Mouse (Mus musculus) forebrain, embryonic 16.5 days (tissue): ENCODE data around the gene 4930595D18Rik. TPM values are rescaled to one million over a fixed set of nuclear protein-coding genes. Genes with fewer than 3 reads are reported as not detected.
A peak's percentile ranks its signal among the peaks of the same experiment; 100 is the strongest.

Experiments
- ATAC-seq: fragments of 200-750 bp; cut with Nextera tagmentation; 2 replicates; pipeline ENCODE4 v1.8.0; 2017; ENCODE audit warnings: mild to moderate bottlenecking, moderate library complexity
- H3K27ac ChIP-seq: fragments of 300-500 bp; sonication (generic); 2 replicates; pipeline ENCODE4 v1.5.1; 2014; ENCODE audit warnings: low read length, control low read depth
- H3K27me3 ChIP-seq: fragments of 300-500 bp; sonication (generic); replicated peaks from 2 replicates; pipeline ENCODE4 v1.6.1; 2014; ENCODE audit warnings: low read length; ENCODE audit not compliant: control insufficient read depth, insufficient read depth
- H3K36me3 ChIP-seq: fragments of 300-500 bp; sonication (generic); 2 replicates; pipeline ENCODE4 v1.6.1; 2014; ENCODE audit not compliant: control insufficient read depth, insufficient read depth
- H3K4me1 ChIP-seq: fragments of 300-500 bp; sonication (generic); replicated peaks from 2 replicates; pipeline ENCODE4 v1.6.1; 2014; ENCODE audit warnings: low read length; ENCODE audit not compliant: control insufficient read depth, insufficient read depth
- H3K4me2 ChIP-seq: fragments of 300-500 bp; sonication (generic); 2 replicates; pipeline ENCODE4 v1.6.1; 2014; ENCODE audit warnings: mild to moderate bottlenecking, low read length, control low read depth
- H3K4me3 ChIP-seq: fragments of 300-500 bp; sonication (generic); replicated peaks from 2 replicates; pipeline ENCODE4 v1.5.1; 2014; ENCODE audit warnings: mild to moderate bottlenecking, low read length, control low read depth
- H3K9ac ChIP-seq: fragments of 300-500 bp; sonication (generic); replicated peaks from 2 replicates; pipeline ENCODE4 v1.6.1; 2014; ENCODE audit warnings: low read depth, low read length, control low read depth
- H3K9me3 ChIP-seq: fragments of 300-500 bp; sonication (generic); 2 replicates; pipeline ENCODE4 v1.6.1; 2016; ENCODE audit warnings: low read length; ENCODE audit not compliant: control insufficient read depth
- WGBS: fragments of 180-500 bp; shearing (Covaris S2); extraction: QIAGEN DNeasy Blood & Tissue Kit; methylation state at CpG from one replicate; pipeline ENCODE4 v1.1.7; 2014; 5-methylcytosine and 5-hydroxymethylcytosine counted together
- polyA plus RNA-seq: library from polyadenylated mRNA; unstranded; fragments of >200 nt; fragmentation: Nextera tagmentation; extraction: Ambion mirVana; gene quantifications from 2 replicates; pipeline ENCODE4 v1.2.1, GENCODE M21; 2015

The 4930595D18Rik gene
- polyA plus RNA-seq, 1 experiment from 2014 or later, result not detected

GRCm38 (mm10) chr12:111178772-111179171 lies 5.5 kb downstream of the 4930595D18Rik start:
- no peak overlapping the region for H3K4me3 ChIP-seq
- H3K9ac ChIP-seq, result no peak overlapping the region
- no peaks in the 10 kb centered on the region for H3K27me3 ChIP-seq
- WGBS, result 76% methylated on average over 4 of the region's 4 CpGs
- no peak for ATAC-seq
- no peaks in the 10 kb centered on the region for H3K9me3 ChIP-seq
- H3K27ac ChIP-seq, result no peak overlapping the region
- no peaks in the 10 kb centered on the region for H3K4me1 ChIP-seq
- no peaks in the 10 kb centered on the region for H3K36me3 ChIP-seq
- no peak overlapping the region for H3K4me2 ChIP-seq

GRCm38 (mm10) chr12:111168891-111169290 lies 15.4 kb downstream of the 4930595D18Rik start:
- peaks cover 39% of the 10 kb centered on the region for H3K4me1 ChIP-seq
- no peaks in the 10 kb centered on the region for H3K27me3 ChIP-seq
- no peak overlapping the region for H3K9ac ChIP-seq
- no peaks in the 10 kb centered on the region for H3K9me3 ChIP-seq
- WGBS, result 69% methylated on average over 4 of the region's 4 CpGs
- H3K4me2 ChIP-seq, result peak overlapping the region; percentile 28; the same call in 1 of the 2 replicates
- no peak for ATAC-seq
- H3K4me3 ChIP-seq, result no peak overlapping the region
- H3K36me3 ChIP-seq, result no peaks in the 10 kb centered on the region
- H3K27ac ChIP-seq, result no peak overlapping the region

DNA sequence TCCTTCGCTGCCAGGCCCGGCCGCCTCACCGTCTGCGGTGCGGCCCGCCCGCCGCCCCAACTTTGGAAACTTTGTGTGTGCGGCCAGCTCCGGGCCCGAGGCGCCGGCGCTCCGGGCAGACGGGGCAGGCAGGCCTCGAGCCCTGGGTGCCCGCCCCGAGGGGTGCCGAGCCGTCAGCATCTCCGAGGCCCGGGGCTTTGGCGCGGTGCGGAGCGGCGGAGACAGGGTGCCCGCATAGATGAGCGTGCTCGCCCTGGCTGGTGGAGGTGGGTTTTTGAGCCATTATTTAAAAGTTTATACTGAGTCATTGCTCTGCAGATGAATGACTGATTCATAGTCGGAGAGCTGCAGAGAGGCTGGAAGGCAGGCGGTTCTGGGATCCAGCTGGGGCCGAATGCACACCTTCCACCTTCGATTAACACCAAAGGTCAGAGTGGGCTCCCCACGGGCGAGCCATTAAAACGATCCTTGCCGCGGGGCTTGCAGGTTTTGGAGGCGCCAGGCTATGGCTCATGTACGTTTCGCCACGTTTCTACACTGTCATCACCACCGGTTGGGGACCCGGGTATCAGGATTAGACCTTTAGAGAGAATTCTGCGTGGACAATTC lies 17.5 kb downstream of the 4930595D18Rik start:
- Histone ChIP-seq H3K36me3 (no peaks in the 10 kb centered on the region), H3K27ac (peak overlapping the region; percentile 90), H3K9me3 (no peaks in the 10 kb centered on the region), H3K4me3 (peak overlapping the region; percentile 81), H3K4me1 (peaks cover 56% of the 10 kb centered on the region), H3K9ac (peak overlapping the region; percentile 81), H3K4me2 (peak overlapping the region; percentile 91), H3K27me3 (no peaks in the 10 kb centered on the region)
- under 1% methylated on average over 47 of the region's 48 CpGs for WGBS
- peak; percentile 9; the same call in 1 of the 2 replicates for ATAC-seq

- peak; percentile 10; the same call in 1 of the 2 replicates for ATAC-seq
- H3K27me3 ChIP-seq, result no peaks in the 10 kb centered on the region
- H3K36me3 ChIP-seq, result no peaks in the 10 kb centered on the region
- no peaks in the 10 kb centered on the region for H3K9me3 ChIP-seq
- H3K9ac ChIP-seq, result peak within 1 kb of the TSS; percentile 81
- H3K4me3 ChIP-seq, result peak within 1 kb of the TSS; percentile 81
- peak within 1 kb of the TSS; percentile 90 for H3K27ac ChIP-seq
- WGBS, result 7% methylated on average over 57 of the region's 105 CpGs
- peak within 1 kb of the TSS; percentile 91 for H3K4me2 ChIP-seq
- peaks cover 57% of the 10 kb centered on the region for H3K4me1 ChIP-seq
These were observed 18.3 kb downstream of the 4930595D18Rik start, which contains the start of gene Traf3 for GRCm38 (mm10) chr12:111165831-111166591. TSS of gene Traf3 (plus strand) at chr12:111166370.

DNA sequence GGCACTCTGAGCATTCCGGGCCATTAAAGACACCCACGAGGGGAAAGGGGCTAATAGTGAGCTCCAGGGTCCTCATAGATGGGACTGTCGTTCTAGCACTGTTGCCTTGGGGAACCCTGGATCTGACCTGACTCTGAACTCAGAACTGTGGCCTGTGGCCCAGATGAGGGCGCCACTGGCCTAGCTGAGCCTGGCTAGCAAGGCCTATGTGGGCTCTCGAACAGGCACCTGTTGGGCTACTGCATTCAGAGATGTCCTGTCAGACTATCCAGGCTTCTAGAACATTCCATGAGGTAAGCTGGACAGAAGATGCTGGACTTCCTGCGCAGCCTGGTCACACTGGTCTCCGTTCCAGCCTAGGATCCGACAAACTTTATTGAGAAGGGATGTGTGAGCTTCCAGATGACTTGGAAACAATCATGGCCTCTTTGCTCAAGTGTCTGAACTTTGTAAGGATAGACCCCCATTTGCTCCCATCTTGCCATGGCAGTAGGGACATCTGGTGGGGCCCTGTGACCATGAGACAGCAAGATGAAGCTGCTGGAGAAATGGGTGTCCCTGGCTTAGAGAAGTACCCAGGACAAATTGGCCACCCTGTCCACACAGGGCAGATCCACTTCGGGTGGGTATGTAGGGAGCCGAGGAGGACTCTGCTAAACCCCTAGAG lies 19.0 kb downstream of the 4930595D18Rik start:
- ATAC-seq, result no peak
- WGBS, result 61% methylated on average over 10 of the region's 10 CpGs

GRCm38 (mm10) chr12:111164310-111164751 lies 20.0 kb downstream of the 4930595D18Rik start:
- Histone ChIP-seq H3K4me1 (peaks cover 52% of the 10 kb centered on the region), H3K4me3 (peak overlapping the region; percentile 35), H3K9me3 (no peaks in the 10 kb centered on the region), H3K4me2 (peak overlapping the region; percentile 52), H3K36me3 (no peaks in the 10 kb centered on the region), H3K27ac (peak overlapping the region; percentile 90), H3K27me3 (no peaks in the 10 kb centered on the region), H3K9ac (peak overlapping the region; percentile 23)
- under 1% methylated on average over 13 of the region's 13 CpGs for WGBS
- ATAC-seq, result peak; percentile 87

More for the DNA sequence above, 19.0 kb downstream of the 4930595D18Rik start:
- Histone ChIP-seq H3K27me3 (no peaks in the 10 kb centered on the region), H3K9ac (peak overlapping the region; percentile 23), H3K4me1 (peaks cover 57% of the 10 kb centered on the region), H3K9me3 (no peaks in the 10 kb centered on the region), H3K36me3 (no peaks in the 10 kb centered on the region), H3K4me3 (peak overlapping the region; percentile 81), H3K27ac (peak overlapping the region; percentile 90), H3K4me2 (peak overlapping the region; percentile 91)

DNA sequence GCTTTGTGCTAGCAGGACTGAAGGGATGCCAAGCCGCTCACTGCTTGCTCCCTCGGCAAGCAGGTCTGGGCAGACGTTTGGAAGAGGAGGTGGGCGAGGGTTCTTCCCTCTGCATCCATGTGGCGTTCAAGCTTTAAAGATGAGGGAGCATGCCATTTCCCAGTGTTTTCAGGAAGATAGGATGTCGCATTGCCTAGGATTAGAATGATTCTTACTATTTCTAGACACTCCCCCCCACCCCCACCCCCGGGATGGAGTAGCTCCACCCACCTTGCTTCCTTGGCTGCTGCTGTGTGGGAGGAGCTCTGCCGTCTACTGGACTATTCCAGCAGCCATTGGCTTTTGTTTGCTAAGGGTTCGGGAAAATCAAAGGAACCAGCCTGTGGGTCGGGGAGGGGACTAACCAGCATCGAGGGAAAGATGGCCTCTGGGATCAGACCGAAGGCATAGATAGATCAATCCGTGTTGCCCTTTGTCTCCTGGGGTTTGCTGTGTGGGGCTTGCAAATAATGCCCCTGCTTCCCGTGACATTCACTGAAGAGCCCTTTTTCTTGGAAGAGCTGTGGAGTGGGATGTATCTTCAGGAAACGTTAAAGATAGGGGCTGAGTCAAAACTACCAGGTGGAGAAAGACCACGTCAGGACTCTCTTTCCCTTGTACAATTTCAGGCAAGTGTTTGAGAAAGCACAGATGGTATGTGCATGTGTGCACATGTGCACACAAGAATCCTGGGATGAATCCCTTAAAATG lies 21.8 kb downstream of the 4930595D18Rik start:
- H3K27me3 ChIP-seq, result no peaks in the 10 kb centered on the region
- H3K4me1 ChIP-seq, result peaks cover 38% of the 10 kb centered on the region
- peak; percentile 62 for ATAC-seq
- 4% methylated on average over 16 of the region's 16 CpGs for WGBS
- H3K4me2 ChIP-seq, result peak overlapping the region; percentile 53
- no peaks in the 10 kb centered on the region for H3K36me3 ChIP-seq
- peak overlapping the region; percentile 96 for H3K27ac ChIP-seq
- H3K9me3 ChIP-seq, result no peaks in the 10 kb centered on the region
- H3K4me3 ChIP-seq, result peak overlapping the region; percentile 32
- peak overlapping the region; percentile 55 for H3K9ac ChIP-seq

DNA sequence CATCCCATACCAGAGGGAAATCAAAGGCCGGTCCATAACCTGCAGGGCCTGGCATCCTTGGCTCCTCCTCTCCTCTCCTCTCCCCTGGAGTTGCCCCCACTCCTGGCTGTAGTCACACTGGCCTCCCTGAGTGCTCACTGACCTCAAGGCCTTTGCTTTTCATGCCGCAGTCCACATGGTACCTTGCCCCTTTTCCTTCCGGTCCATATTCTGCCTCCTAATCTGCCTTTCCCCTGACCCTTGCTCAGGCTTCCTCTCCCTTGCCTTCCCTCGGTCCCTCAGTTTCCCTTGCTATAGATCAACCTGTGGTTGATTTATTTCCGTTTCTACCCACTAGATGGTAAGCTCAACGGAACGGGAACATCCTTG lies 22.4 kb downstream of the 4930595D18Rik start:
- Histone ChIP-seq H3K27ac (peak overlapping the region; percentile 96), H3K4me2 (peak overlapping the region; percentile 53), H3K4me1 (peaks cover 38% of the 10 kb centered on the region), H3K9me3 (no peaks in the 10 kb centered on the region), H3K4me3 (peak overlapping the region; percentile 32), H3K36me3 (no peaks in the 10 kb centered on the region), H3K9ac (peak overlapping the region; percentile 55), H3K27me3 (no peaks in the 10 kb centered on the region)
- ATAC-seq, result no peak
- 35% methylated on average over 7 of the region's 7 CpGs for WGBS
